Mouse (Mus musculus): ENCODE measurements around the gene Msmo1. TPM values are rescaled to one million over a fixed set of nuclear protein-coding genes. Genes with fewer than 3 reads are reported as not detected.

Msmo1 gene
- polyA plus RNA-seq (2015; fragmentation: Nextera tagmentation; extraction: Ambion mirVana) = 143 and 160 TPM in 2 replicates

GRCm38 (mm10) chr8:64733271-64733943 lies at the start of gene Msmo1:
Gene Msmo1, minus strand, starts transcription at chr8:64733792.
- peak within 1 kb of the TSS; percentile 73 for H3K9ac ChIP-seq
- peak within 1 kb of the TSS; percentile 58 for H3K27ac ChIP-seq
- H3K27me3 ChIP-seq = no peaks in the 10 kb centered on the region
- H3K9me3 ChIP-seq (replicated peaks) = no peaks in the 10 kb centered on the region
- H3K4me1 ChIP-seq = peaks cover 48% of the 10 kb centered on the region
- peak; percentile 100 for ATAC-seq
- peak within 1 kb of the TSS; percentile 72 for H3K4me3 ChIP-seq
- peak within 1 kb of the TSS; percentile 76 for H3K4me2 ChIP-seq
- under 1% methylated on average over 60 of the region's 60 CpGs for WGBS
- peaks cover 15% of the 10 kb centered on the region for H3K36me3 ChIP-seq (ENCODE audit: poor library complexity, severe bottlenecking)

- WGBS = 84% methylated on average over 6 of the region's 6 CpGs
- H3K27ac ChIP-seq = no peak overlapping the region
- ATAC-seq = no peak
These were observed 48.4 kb upstream of the Msmo1 start for GRCm38 (mm10) chr8:64781947-64782346.

GRCm38 (mm10) chr8:64777925-64778324 lies 44.3 kb upstream of the Msmo1 start:
- Histone ChIP-seq H3K27ac (no peak overlapping the region), H3K36me3 (ENCODE audit: poor library complexity, severe bottlenecking) (peaks cover 11% of the 10 kb centered on the region; the same call in 1 of the 2 replicates), H3K27me3 (no peaks in the 10 kb centered on the region), H3K9me3 (replicated peaks) (no peaks in the 10 kb centered on the region), H3K4me2 (no peak overlapping the region), H3K4me1 (no peaks in the 10 kb centered on the region), H3K9ac (no peak overlapping the region), H3K4me3 (no peak overlapping the region)
- WGBS = 74% methylated on average over 9 of the region's 9 CpGs
- peak; percentile 21; the same call in 1 of the 2 replicates for ATAC-seq

More at GRCm38 (mm10) chr8:64781947-64782346, 48.4 kb upstream of the Msmo1 start:
- Histone ChIP-seq H3K9me3 (replicated peaks) (no peaks in the 10 kb centered on the region), H3K4me2 (no peak overlapping the region), H3K4me3 (no peak overlapping the region), H3K4me1 (no peaks in the 10 kb centered on the region), H3K36me3 (ENCODE audit: poor library complexity, severe bottlenecking) (peaks cover 11% of the 10 kb centered on the region; the same call in 1 of the 2 replicates), H3K27me3 (no peaks in the 10 kb centered on the region), H3K9ac (no peak overlapping the region)

GRCm38 (mm10) chr8:64774136-64774535 lies 40.5 kb upstream of the Msmo1 start:
- Histone ChIP-seq H3K9me3 (replicated peaks) (no peaks in the 10 kb centered on the region), H3K4me1 (0 out of 2 replicates have a peak, but pooled peaks cover 6% of the 10 kb centered on the region), H3K9ac (no peak overlapping the region), H3K27me3 (no peaks in the 10 kb centered on the region), H3K27ac (no peak overlapping the region), H3K4me3 (no peak overlapping the region), H3K4me2 (no peak overlapping the region), H3K36me3 (ENCODE audit: poor library complexity, severe bottlenecking) (peaks cover 11% of the 10 kb centered on the region; the same call in 1 of the 2 replicates)
- 97% methylated on average over 6 of the region's 6 CpGs for WGBS
- no peak for ATAC-seq

- 95% methylated on average over 7 of the region's 7 CpGs for WGBS
- no peak overlapping the region for H3K9ac ChIP-seq
- no peak overlapping the region for H3K4me3 ChIP-seq
- no peaks in the 10 kb centered on the region for H3K9me3 ChIP-seq (replicated peaks)
- no peak overlapping the region for H3K4me2 ChIP-seq
- no peaks in the 10 kb centered on the region for H3K27me3 ChIP-seq
- 0 out of 2 replicates have a peak, but pooled peaks cover 6% of the 10 kb centered on the region for H3K4me1 ChIP-seq
- no peak overlapping the region for H3K27ac ChIP-seq
- peaks cover 5% of the 10 kb centered on the region for H3K36me3 ChIP-seq (ENCODE audit: poor library complexity, severe bottlenecking)
- ATAC-seq = no peak
These were observed 37.2 kb upstream of the Msmo1 start for GRCm38 (mm10) chr8:64770814-64771213.

GRCm38 (mm10) chr8:64769586-64769985 lies 36.0 kb upstream of the Msmo1 start:
- Histone ChIP-seq H3K9me3 (replicated peaks) (no peaks in the 10 kb centered on the region), H3K27me3 (no peaks in the 10 kb centered on the region), H3K27ac (no peak overlapping the region), H3K36me3 (ENCODE audit: poor library complexity, severe bottlenecking) (peaks cover 5% of the 10 kb centered on the region), H3K4me3 (no peak overlapping the region), H3K9ac (no peak overlapping the region), H3K4me1 (0 out of 2 replicates have a peak, but pooled peaks cover 6% of the 10 kb centered on the region), H3K4me2 (no peak overlapping the region)
- ATAC-seq = no peak
- 66% methylated on average over 7 of the region's 7 CpGs for WGBS

- Histone ChIP-seq H3K36me3 (ENCODE audit: poor library complexity, severe bottlenecking) (peaks cover 11% of the 10 kb centered on the region), H3K27ac (no peak overlapping the region), H3K27me3 (no peaks in the 10 kb centered on the region), H3K4me2 (no peak overlapping the region), H3K4me1 (0 out of 2 replicates have a peak, but pooled peaks cover 6% of the 10 kb centered on the region), H3K4me3 (no peak overlapping the region), H3K9me3 (replicated peaks) (no peaks in the 10 kb centered on the region), H3K9ac (no peak overlapping the region)
- WGBS = 88% methylated on average over 9 of the region's 9 CpGs
- ATAC-seq = no peak
These were observed 35.1 kb upstream of the Msmo1 start for GRCm38 (mm10) chr8:64768645-64769044.

GRCm38 (mm10) chr8:64767047-64767446 lies 33.5 kb upstream of the Msmo1 start:
- H3K9ac ChIP-seq = no peak overlapping the region
- no peaks in the 10 kb centered on the region for H3K9me3 ChIP-seq (replicated peaks)
- no peaks in the 10 kb centered on the region for H3K27me3 ChIP-seq
- H3K27ac ChIP-seq = no peak overlapping the region
- H3K4me2 ChIP-seq = no peak overlapping the region
- no peak for ATAC-seq
- WGBS = 94% methylated on average over 9 of the region's 9 CpGs
- 0 out of 2 replicates have a peak, but pooled peaks cover 6% of the 10 kb centered on the region for H3K4me1 ChIP-seq
- H3K36me3 ChIP-seq (ENCODE audit: poor library complexity, severe bottlenecking) = peaks cover 18% of the 10 kb centered on the region
- no peak overlapping the region for H3K4me3 ChIP-seq

GRCm38 (mm10) chr8:64764075-64764474 lies 30.5 kb upstream of the Msmo1 start:
- no peaks in the 10 kb centered on the region for H3K9me3 ChIP-seq (replicated peaks)
- peaks cover 8% of the 10 kb centered on the region; the same call in 1 of the 2 replicates for H3K4me1 ChIP-seq
- no peaks in the 10 kb centered on the region for H3K27me3 ChIP-seq
- peaks cover 22% of the 10 kb centered on the region; the same call in 1 of the 2 replicates for H3K36me3 ChIP-seq (ENCODE audit: poor library complexity, severe bottlenecking)
- no peak overlapping the region for H3K4me3 ChIP-seq
- H3K27ac ChIP-seq = no peak overlapping the region
- no peak for ATAC-seq
- H3K9ac ChIP-seq = no peak overlapping the region
- WGBS = 87% methylated on average over 9 of the region's 9 CpGs
- no peak overlapping the region for H3K4me2 ChIP-seq

- Histone ChIP-seq H3K4me1 (peaks cover 8% of the 10 kb centered on the region; the same call in 1 of the 2 replicates), H3K27me3 (no peaks in the 10 kb centered on the region), H3K4me3 (no peak overlapping the region), H3K36me3 (ENCODE audit: poor library complexity, severe bottlenecking) (peaks cover 24% of the 10 kb centered on the region), H3K4me2 (no peak overlapping the region), H3K9ac (no peak overlapping the region), H3K27ac (no peak overlapping the region), H3K9me3 (replicated peaks) (no peaks in the 10 kb centered on the region)
- no peak for ATAC-seq
- 73% methylated on average over 1 of the region's 1 CpGs for WGBS
These were observed 29.2 kb upstream of the Msmo1 start for GRCm38 (mm10) chr8:64762751-64763150.

- H3K27me3 ChIP-seq = no peaks in the 10 kb centered on the region
- no peaks in the 10 kb centered on the region for H3K9me3 ChIP-seq (replicated peaks)
- peak; percentile 75 for ATAC-seq
- H3K27ac ChIP-seq = no peak overlapping the region
- H3K4me2 ChIP-seq = no peak overlapping the region
- H3K9ac ChIP-seq = no peak overlapping the region
- WGBS = 58% methylated on average over 8 of the region's 8 CpGs
- peaks cover 8% of the 10 kb centered on the region; the same call in 1 of the 2 replicates for H3K4me1 ChIP-seq
- peaks cover 30% of the 10 kb centered on the region for H3K36me3 ChIP-seq (ENCODE audit: poor library complexity, severe bottlenecking)
- H3K4me3 ChIP-seq = no peak overlapping the region
These were observed 27.8 kb upstream of the Msmo1 start for GRCm38 (mm10) chr8:64761430-64761829.

GRCm38 (mm10) chr8:64757956-64758355 lies 24.4 kb upstream of the Msmo1 start:
- Histone ChIP-seq H3K4me2 (no peak overlapping the region), H3K9ac (no peak overlapping the region), H3K36me3 (ENCODE audit: poor library complexity, severe bottlenecking) (peaks cover 52% of the 10 kb centered on the region), H3K9me3 (replicated peaks) (no peaks in the 10 kb centered on the region), H3K4me3 (no peak overlapping the region), H3K27ac (no peak overlapping the region), H3K4me1 (peaks cover 8% of the 10 kb centered on the region; the same call in 1 of the 2 replicates), H3K27me3 (no peaks in the 10 kb centered on the region)
- no peak for ATAC-seq
- 95% methylated on average over 15 of the region's 15 CpGs for WGBS

All from forebrain, embryonic 13.5 days (tissue).